Mouse (Mus musculus) kidney, adult 9 months (tissue): ENCODE results near the gene Gcc2.
"Not testable (repeated sequence)": the region's sequence is repeated elsewhere in the genome, so short reads cannot be mapped to it uniquely, and the experiment has no call there.

Experiments
- DNase-seq: peaks from one replicate; pipeline ENCODE4 v3.0.0; 2022

The Gcc2 gene

GRCm38 (mm10) chr10:58232641-58232969 is 22.7 kb upstream of the Gcc2 start, which contains the start of gene Duxf3:
TSS of gene Duxf3 (minus strand) at chr10:58232675.
- DNase-seq: not testable (repeated sequence)

GRCm38 (mm10) chr10:58233054-58233739 is 22.1 kb upstream of the Gcc2 start:
- not testable (repeated sequence) for DNase-seq

GRCm38 (mm10) chr10:58233740-58234121 is 21.6 kb upstream of the Gcc2 start:
- DNase-seq: not testable (repeated sequence)

- not testable (repeated sequence) for DNase-seq
These were observed 20.3 kb upstream of the Gcc2 start for GRCm38 (mm10) chr10:58234985-58235384.

DNA sequence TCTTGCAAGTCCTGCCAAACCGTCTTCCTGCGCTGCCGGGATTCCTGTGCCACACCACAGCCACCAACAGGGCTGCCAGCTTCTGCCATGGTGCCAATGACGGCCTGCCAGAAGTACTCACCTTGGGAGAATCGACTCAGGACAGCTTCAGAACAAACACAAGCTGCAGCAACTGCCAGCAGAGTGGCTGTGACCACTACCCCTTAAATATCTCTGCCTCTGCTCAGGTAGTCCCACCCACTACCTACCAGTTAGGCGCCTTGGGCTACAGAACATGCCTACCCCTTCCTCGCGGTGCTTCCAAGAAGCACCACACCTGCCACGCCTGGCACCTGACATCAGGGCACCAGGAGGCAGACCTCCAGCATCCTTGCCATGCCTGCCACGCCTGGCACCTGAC is 18.7 kb upstream of the Gcc2 start, which contains the start of gene Gm4981:
Gene Gm4981, minus strand, starts transcription at position 89 of the 400 bp plus-strand sequence.
- no peak for DNase-seq

GRCm38 (mm10) chr10:58238984-58239740 is 16.1 kb upstream of the Gcc2 start:
- DNase-seq: not testable (repeated sequence)

GRCm38 (mm10) chr10:58249535-58249934 is 5.8 kb upstream of the Gcc2 start:
- peak; percentile 46 for DNase-seq

DNA sequence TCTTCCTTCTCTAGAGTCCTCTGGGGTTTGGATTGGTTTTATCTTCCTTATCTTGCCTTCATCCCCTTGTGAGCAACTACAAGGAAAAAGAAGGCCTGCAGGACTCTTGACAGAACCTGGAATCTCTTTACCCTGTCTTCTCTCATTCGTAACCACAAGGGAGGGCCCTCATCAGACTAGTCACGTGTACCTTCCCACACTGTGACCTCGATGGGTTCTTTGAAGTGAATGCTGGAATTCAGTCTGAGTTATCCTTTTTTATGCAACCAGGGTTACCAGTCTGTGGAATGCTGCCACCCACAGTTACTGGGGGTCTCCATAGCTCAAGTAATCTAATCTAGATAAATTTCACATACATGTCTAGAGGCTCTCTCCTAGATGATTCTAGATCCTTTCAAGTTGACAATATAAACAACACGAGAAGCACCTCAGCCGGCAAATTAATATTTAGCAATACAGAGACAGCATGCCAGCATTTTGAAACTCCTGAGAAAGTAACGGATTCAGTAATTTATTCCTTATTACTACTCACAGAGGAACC is 592 bp upstream of the Gcc2 start:
- DNase-seq: no peak

GRCm38 (mm10) chr10:58255954-58256353 is 657 bp downstream of the Gcc2 start:
- peak; percentile 31 for DNase-seq

- DNase-seq: peak; percentile 37
These were observed 3.2 kb downstream of the Gcc2 start for GRCm38 (mm10) chr10:58258466-58258865.

DNA sequence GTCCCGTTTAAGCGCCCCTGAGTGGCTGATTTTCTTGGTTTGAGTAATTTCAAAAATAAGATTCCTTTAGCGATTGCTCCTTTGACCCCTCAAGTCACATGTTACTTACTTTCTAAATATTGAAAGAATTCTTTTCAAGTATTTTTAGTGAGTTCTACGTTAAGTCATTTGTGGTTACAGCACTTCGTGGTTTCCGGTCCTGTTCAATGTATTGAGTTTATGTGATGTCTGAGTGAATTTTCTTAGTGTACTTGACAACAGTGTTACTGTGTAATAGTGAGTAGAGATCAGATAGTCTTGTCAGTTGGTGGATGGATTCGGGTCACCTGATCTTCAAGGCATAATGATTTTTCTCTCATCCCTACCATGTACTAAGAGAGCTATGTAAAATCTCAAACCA is 26.9 kb downstream of the Gcc2 start:
- DNase-seq: no peak

DNA sequence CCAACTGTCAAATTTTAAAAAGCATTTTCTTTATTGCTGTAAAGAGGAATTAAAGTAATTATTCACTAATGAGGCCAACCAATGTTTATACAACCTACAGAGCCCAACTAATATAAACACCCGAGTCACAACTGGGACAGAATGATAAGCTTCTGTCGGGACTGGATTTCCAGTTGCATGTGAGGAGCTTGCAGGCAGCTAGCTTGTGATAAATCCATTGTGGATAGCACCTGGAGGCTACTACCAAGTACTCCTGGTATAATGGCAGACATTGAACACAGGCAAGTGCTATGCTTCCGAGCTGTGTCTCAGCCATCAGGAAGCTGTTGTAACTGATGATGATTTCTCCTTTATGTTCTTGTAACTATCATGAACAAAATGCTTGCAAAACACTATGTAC is 35.4 kb downstream of the Gcc2 start:
- DNase-seq: no peak

DNA sequence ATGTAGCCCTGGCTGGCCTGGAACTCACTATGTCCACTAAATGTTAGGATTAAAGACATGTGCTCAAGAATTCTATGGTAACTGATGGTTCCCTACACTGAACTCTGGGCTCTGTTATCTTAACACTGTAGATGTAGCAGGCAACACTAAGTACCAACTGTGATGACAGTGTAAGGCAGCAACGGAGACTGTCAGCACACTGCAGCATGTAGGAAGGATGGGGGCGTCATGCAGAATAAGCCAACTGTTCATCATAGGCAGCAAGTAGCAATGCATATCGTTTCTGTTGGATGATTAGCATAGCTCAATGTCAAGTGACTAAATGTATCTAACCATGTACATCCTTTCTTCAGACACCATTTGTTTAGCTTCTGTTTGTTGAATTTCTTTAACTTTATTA is 38.9 kb downstream of the Gcc2 start:
- no peak for DNase-seq

- no peak for DNase-seq
These were observed 40.3 kb downstream of the Gcc2 start for GRCm38 (mm10) chr10:58295605-58296004.

DNA sequence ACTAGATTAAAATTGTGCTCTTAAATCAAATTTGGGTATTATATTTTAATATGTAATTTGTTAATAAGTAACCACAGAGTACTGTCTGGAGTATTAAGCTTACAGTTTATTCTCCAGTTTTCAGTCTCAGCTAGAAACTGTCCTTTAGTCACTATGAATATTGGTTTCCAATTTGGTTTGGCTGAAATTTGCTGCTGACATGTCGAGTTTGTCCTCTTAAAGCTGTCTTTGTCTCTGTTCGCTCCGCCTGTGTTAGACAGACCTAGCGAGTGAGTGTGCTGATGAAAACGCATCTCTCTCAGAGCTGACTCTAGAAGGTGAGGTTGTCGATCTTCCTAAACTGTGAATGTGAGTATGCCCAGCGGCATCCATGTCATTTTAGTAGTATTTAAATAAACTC is 49.7 kb downstream of the Gcc2 start:
- no peak for DNase-seq

DNA sequence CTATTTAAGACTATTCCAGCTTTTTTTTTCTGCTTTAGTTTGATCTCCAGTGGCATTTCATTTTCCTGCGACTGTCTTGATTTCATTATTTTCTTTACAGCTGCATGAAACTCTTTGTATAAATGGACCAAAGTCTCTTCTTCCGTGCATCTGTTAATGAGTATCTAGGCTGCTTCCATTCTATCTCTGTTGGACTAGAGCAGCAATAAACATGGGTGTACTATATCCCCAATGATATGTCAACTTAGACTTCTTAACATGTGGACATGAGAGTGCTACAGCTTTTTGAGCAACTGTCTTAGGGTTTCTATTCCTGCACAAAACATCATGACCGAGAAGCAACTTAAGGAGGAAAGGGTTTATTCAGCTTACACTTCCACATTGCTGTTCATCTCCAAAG is 51.6 kb downstream of the Gcc2 start:
- DNase-seq: no peak

DNA sequence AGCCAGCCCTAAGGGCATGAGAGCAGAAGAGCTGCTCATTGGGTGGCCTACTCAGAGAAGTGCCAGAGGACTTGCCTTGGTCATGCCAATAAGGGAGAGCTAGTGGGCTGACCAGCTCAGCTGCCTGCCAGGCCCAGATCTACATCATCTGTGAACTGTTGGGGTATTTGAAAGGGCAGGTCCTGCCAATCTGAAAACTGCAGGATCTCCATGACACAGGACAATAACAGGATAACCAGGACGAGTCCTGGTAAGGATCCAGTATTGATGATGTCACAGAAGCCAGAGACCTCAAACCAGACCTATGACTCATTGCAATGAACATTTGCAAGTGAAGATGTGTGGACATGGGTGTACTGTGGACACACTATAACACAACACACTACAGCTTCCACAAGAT is 55.5 kb downstream of the Gcc2 start:
- DNase-seq: no peak

DNA sequence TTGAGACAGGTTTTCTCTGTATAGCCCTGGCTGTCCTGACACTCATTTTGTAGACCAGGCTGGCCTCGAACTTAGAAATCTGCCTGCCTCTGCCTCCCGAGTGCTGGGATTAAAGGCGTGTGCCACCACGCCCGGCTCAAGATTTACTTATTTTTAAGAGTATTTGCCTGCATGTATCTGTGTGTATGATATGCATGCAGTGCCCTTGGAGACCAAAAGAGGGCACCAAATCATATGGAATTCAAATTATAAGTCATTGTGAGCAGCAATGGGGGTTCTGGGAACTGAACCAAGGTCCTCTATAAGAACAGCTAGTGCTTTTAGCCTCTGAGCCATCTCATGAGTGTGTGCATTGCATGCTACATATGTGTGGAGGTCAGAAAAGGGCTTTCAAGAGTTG is 57.6 kb downstream of the Gcc2 start:
- DNase-seq: no peak

DNA sequence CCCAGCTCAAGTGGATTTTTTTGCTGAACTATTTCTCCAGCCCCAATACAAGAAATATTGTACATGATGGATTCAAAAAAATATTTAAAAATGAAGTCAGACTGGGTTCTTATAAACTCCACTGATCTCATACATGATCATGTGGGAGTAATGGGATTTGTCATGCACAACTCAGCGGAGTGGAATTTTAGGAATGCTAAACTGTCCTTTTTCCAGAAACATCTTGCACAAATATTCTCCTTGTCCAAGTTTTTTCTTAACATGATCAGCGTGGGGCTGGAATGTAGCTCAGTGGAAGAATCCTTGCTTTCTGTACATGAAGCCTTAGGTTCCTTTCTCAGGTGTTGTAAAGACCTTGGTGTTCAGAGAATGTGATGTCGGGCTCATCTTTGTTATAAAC is 65.6 kb downstream of the Gcc2 start:
- no peak for DNase-seq

- no peak for DNase-seq
These were observed 67.2 kb downstream of the Gcc2 start for GRCm38 (mm10) chr10:58322361-58323027.

DNA sequence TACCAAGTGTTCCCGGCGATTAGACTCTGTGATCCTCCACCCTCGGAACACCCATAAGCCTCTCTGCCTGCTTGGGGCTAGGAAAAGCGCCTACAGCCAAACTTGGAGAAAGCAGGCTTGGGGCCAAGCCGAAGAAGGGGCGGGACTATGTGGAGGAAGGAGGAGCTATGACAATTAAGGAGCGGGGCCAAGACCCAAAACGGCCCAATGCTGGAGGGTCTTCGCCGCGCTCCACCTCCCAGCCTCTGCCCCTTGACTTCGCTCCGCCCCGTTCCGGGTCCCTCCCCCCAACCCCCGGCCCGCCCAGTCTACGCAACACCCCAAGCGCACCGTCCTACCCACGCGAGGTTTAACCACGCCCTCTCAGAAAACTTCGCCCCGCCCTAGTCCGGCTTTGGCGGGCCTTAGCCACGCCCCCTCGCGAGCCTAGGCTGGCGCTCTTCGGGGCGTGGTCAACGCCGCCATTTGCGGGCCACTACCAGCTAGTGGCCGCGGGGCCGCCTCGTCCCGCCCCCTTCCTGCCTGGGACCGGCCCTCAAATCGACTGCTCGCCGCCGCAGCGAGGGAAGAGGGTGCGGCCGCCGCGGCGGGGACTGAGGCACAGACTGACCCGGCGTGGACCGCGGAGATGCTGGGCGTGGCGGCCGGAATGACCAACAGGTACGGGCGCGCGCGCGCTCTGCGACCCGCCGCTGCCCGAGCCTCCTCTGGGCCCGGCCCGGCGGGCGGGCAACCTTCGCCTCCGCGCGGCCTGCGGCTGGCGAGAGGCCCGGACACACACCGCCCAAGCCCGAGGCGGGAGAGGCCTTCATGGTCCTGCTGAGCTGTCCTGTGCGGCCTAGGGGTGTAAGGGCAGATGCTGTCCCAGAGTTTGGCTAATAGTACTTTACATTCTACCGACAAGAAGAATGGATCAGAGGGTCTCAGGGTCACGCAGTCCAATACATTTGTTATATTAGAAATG is 68.0 kb downstream of the Gcc2 start, which contains the start of gene Lims1:
Gene Lims1, plus strand, starts transcription at position 439 of the 964 bp plus-strand sequence.
- peak; percentile 99 for DNase-seq

DNA sequence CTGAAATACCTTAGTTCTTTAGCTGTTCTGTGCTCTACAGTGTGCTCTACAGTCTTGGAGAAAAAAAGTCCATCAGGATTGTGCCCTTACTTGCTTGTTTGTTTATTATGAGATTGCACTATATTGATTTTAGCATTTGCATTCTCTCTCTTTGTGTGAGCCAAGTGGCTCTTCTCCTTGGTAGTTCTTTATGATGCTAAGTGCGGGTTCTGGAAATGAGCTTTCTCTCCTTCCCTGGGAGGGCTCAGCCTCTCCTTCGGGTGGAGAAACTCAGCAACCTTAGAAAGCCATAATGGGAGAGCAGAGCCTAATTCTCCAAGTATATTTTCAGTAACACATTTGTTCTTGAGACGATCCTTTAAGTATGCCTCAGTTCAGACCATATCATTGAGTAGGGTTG is 71.0 kb downstream of the Gcc2 start:
- no peak for DNase-seq
